Mouse (Mus musculus) layer of hippocampus, postnatal 36 days (tissue): ENCODE results near the gene Dab2. TPM values are rescaled to one million over a fixed set of nuclear protein-coding genes. Genes with fewer than 3 reads are reported as not detected.

ENCODE experiments used
- total RNA-seq, 2 experiments: library from RNA; stranded (reverse); gene quantifications; 2 replicates each; pipeline ENCODE4 v1.2.3; 2021

Gene Dab2
- total RNA-seq, 2 experiments from 2014 or later = 10.8 to 12.4 TPM

Other genes starting within 250 kb of the Dab2 start
- not detected for gene C9, start 145.5 kb downstream of the Dab2 start, total RNA-seq
- 1 to 10 TPM; 5.9 to 8.3 TPM for gene Fyb, start 223.1 kb downstream of the Dab2 start, total RNA-seq